Mouse (Mus musculus): Measurements from ENCODE around the gene Spaca4. TPM values are rescaled to one million over a fixed set of nuclear protein-coding genes. Genes with fewer than 3 reads are reported as not detected.
A peak's percentile ranks its signal among the peaks of the same experiment; 100 is the strongest.

The Spaca4 gene
- total and polyA plus RNA-seq, 3 experiments, result not detected

DNA sequence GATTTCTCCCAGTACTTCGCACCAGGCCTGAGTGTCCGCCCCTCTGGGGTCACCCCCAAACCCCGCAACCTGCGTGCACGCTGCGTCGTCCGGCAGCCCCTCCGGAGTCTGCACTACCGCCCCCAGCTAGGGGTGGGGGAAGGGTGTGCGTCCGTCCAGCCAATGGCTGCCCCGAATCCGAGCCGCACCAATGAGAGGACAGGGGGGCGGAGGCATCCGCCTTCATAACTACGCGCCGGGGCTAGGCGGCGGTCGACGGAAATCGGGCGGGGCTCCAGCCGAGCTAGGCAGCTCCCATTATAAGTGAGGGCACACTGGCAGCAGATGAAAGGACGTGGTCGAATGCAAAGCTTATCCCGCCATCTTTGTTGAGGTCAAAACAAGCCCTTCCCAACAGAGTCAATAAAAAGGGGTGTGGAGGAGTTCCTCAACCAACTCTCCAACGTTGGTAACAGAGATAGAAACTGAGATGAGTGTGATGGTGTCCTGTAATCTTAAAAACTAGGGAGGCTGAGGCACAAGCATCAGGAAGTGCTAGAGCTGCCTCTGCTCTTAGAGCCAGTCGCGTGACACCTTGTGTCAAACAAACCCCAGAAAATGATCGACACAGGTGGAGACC is 10.4 kb downstream of the Spaca4 start, which contains the start of gene Rpl18 (continued):
- no peak; the same call in 1 of the 2 replicates for TF ChIP-seq GABPA (IDR thresholded peaks at IDR 0.05; ENCODE audit: insufficient replicate concordance, low read depth, low read length)
- no peak for TF ChIP-seq PAX5 (IDR thresholded peaks at IDR 0.05; ENCODE audit: low read length)
- TF ChIP-seq USF1 (IDR thresholded peaks at IDR 0.05; ENCODE audit: low read depth, low read length), result no peak
- no peak for TF ChIP-seq MAFK (IDR thresholded peaks at IDR 0.05; ENCODE audit: insufficient replicate concordance, low read length)
- no peak for TF ChIP-seq JUN (IDR thresholded peaks at IDR 0.05; ENCODE audit: insufficient read depth, low read depth, low read length)
- TF ChIP-seq ZMIZ1 (IDR thresholded peaks at IDR 0.05; ENCODE audit: low read depth, low read length), result no peak
- no peak for TF ChIP-seq ZC3H11A (IDR thresholded peaks at IDR 0.05; ENCODE audit: low read depth, low read length)
- TF ChIP-seq SMC3 (IDR thresholded peaks at IDR 0.05; ENCODE audit: low read depth, low read length), result no peak
- TF ChIP-seq MXI1 (IDR thresholded peaks at IDR 0.05; ENCODE audit: low read depth, low read length), result peak; percentile 79
- TF ChIP-seq ZNF384 (IDR thresholded peaks at IDR 0.05; ENCODE audit: low read depth, low read length), result no peak
- TF ChIP-seq TBP (conservative IDR thresholded peaks at IDR 0.05; ENCODE audit: low read depth, low read length), result no peak
- TF ChIP-seq MAZ (IDR thresholded peaks at IDR 0.05; ENCODE audit: low read depth, low read length), result peak; percentile 83; the same call in 1 of the 2 replicates
- 0 out of 2 replicates have a peak, but pooled peaks have one; percentile 52 for TF ChIP-seq CHD1 (IDR thresholded peaks at IDR 0.05; ENCODE audit: low read depth, low read length)
- TF ChIP-seq NELFE (IDR thresholded peaks at IDR 0.05; ENCODE audit: low read depth, low read length), result peak; percentile 62
- no peak for TF ChIP-seq ETS1 (conservative IDR thresholded peaks at IDR 0.05; ENCODE audit: low read depth, low read length)
- no peak for TF ChIP-seq MEF2A (IDR thresholded peaks at IDR 0.05; ENCODE audit: borderline replicate concordance, low read depth, low read length)
- TF ChIP-seq IRF4 (IDR thresholded peaks at IDR 0.05; ENCODE audit: low read depth, low read length), result peak; percentile 30; the same call in 1 of the 2 replicates
- TF ChIP-seq TCF12 (IDR thresholded peaks at IDR 0.05; ENCODE audit: low read depth, low read length), result peak; percentile 36; the same call in 1 of the 2 replicates

DNA sequence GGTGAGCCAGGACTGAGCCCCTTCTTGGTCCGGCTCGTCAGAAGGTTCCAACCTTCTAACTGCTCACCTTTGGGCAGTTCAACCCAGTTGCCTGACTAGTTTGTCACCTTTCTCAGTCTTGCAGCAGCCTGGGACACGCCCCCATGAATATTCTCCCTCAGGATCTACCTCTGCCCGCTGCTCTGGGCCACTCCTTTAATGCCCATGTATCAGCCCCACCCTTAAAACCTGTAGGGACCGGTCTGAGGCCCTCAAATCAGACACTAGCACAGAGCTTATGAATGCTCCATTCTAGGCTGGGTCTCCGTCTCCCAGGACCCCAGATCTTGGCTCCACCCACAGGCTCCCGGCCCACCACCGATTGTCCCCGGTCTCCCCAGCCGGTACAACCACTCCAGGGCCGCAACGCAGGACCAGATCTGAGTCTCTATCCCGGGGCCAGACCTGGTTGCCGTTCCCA is 11.0 kb downstream of the Spaca4 start:
- peaks cover 42 to 65% of the 10 kb centered on the region in 2 experiments for H3K36me3 ChIP-seq (replicated peaks in 1 of 2; ENCODE audit: control insufficient read depth in 1 of 2, insufficient read depth in 1 of 2, low read length in 1 of 2)

More for the DNA sequence above, 11.0 kb downstream of the Spaca4 start:
- H3K79me2 ChIP-seq (replicated peaks; ENCODE audit: control insufficient read depth, extremely low read depth, insufficient read depth, poor library complexity, severe bottlenecking), result peaks cover 43% of the 10 kb centered on the region
- H3K9me3 ChIP-seq (replicated peaks; ENCODE audit: low read length), result no peaks in the 10 kb centered on the region
- no peak overlapping the region for H3K27ac ChIP-seq (ENCODE audit: insufficient read depth, low read depth)
- H3K4me3 ChIP-seq (replicated peaks in 1 of 3; ENCODE audit: low read depth in 2 of 3, low read length in 2 of 3, poor library complexity in 1 of 3), result peak overlapping the region; percentile 81 to 100 (median 84)
- in situ Hi-C loops (cut with MboI; ENCODE audit: low pct_ligation_motif_present, low pct_unique_long_range_greater_than_20kb, low sequenced_read_pairs) (no loop called here), dilution Hi-C loops (cut with MboI; ENCODE audit: extremely low pct_ligation_motif_present, extremely low pct_unique_long_range_greater_than_20kb, low sequenced_read_pairs) (no loop called here)
- DNase-seq (ENCODE audit: extremely low read depth), result no peak
- TF ChIP-seq ZKSCAN1 (IDR thresholded peaks at IDR 0.05; ENCODE audit: borderline replicate concordance, low read depth, low read length) (no peak), NRF1 (IDR thresholded peaks at IDR 0.05; ENCODE audit: low read depth, low read length) (no peak), CHD2 (IDR thresholded peaks at IDR 0.05; ENCODE audit: low read length) (no peak), TBP (conservative IDR thresholded peaks at IDR 0.05; ENCODE audit: low read depth, low read length) (no peak), ELF1 (IDR thresholded peaks at IDR 0.05; ENCODE audit: low read depth, low read length) (no peak), MAFK (IDR thresholded peaks at IDR 0.05; ENCODE audit: insufficient replicate concordance, low read length) (no peak), RAD21 (IDR thresholded peaks at IDR 0.05; ENCODE audit: low read depth, low read length) (no peak), MYC (IDR thresholded peaks at IDR 0.05; ENCODE audit: low read depth, low read length) (no peak), KAT2A (IDR thresholded peaks at IDR 0.05; ENCODE audit: insufficient replicate concordance, low read length) (no peak), SMC3 (IDR thresholded peaks at IDR 0.05; ENCODE audit: low read depth, low read length) (no peak)
- peaks cover under 1 to 26% of the 10 kb centered on the region in 2 experiments; a peak in 2 of 4 replicates for H3K4me1 ChIP-seq (ENCODE audit: control insufficient read depth in 1 of 2, insufficient read depth in 2 of 2)
- H3K4me2 ChIP-seq (ENCODE audit: insufficient read depth, low read depth, poor library complexity, severe bottlenecking), result peak overlapping the region; percentile 76; the same call in 1 of the 2 replicates
- no peaks in the 10 kb centered on the region for H3K27me3 ChIP-seq (replicated peaks)
- peak overlapping the region; percentile 75 for H3K9ac ChIP-seq (ENCODE audit: insufficient read depth, low read depth)

Data from CH12.LX (cell line).